Mouse (Mus musculus): ENCODE measurements around the gene Apoc3.

The Apoc3 gene

DNA sequence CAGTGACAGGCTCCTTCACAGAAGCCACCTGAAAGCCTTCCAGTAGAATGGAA, at the start of gene Apoc3:
Gene Apoc3, minus strand, starts transcription at position 41 of the 53 bp plus-strand sequence.
- no peak for DNase-seq (ENCODE audit: low read depth, low spot score)

DNA sequence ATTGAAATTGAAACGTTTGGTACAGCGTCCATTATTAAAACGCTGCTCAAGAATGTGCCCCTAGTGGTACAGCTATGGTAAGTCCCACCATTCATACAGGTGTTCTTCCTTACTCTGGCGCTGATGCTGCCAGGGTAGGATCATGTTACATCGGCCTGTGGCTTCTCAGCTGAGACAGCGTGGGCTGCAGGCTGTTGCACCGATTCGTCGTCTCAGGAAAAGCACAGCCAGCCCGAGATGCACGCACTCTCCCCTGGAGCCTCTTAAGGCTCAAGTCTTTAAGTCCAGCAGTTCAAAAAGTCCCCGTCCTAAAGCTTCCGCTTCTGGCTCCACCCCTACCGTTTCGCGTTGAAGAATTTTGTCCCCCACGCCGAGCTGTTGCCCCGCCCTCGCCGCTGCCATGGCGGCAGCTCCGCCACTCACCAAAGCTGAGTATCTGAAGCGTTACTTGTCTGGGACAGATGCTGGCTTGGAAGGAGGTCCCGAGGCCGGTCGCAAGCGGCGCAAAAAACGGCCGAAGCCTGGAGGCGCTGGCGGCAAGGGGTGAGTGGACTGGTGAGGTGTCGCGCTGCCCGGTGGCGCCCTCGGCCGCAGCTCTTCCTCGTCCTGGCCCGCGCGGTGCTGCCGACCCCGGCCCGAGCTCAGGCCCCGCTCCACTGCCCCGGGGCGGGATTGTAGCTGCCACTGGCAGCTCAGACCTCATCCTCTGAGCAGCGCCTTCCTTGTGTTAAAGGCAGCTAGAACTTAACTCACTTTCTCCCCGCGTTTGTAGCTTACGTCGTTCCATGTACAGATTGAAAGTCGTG, 47.4 kb upstream of the Apoc3 start, which contains the start of gene Bud13:
Gene Bud13, plus strand, starts transcription at position 378 of the 806 bp plus-strand sequence.
- DNase-seq (ENCODE audit: low read depth, low spot score): peak; percentile 94

DNA sequence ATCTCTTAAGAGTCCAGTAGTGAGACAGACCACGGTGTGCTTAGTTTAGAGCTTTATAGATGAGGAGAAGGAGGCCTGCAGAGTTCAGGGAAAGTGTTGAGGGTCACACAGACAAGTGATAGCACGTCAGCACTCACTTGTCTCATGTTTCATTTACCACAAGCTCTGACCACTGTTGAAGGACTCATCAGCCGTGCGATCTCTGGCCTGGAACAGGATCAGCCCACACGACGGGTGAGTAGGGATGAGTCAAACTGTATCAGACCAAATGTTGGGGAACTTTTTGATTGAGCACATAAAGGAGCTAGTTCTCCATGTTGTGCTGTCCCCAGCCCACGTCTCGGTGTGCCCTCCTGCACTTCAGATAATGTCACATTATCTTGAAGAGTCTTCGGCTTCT, 39.1 kb upstream of the Apoc3 start:
- DNase-seq (ENCODE audit: low read depth, low spot score): no peak

DNA sequence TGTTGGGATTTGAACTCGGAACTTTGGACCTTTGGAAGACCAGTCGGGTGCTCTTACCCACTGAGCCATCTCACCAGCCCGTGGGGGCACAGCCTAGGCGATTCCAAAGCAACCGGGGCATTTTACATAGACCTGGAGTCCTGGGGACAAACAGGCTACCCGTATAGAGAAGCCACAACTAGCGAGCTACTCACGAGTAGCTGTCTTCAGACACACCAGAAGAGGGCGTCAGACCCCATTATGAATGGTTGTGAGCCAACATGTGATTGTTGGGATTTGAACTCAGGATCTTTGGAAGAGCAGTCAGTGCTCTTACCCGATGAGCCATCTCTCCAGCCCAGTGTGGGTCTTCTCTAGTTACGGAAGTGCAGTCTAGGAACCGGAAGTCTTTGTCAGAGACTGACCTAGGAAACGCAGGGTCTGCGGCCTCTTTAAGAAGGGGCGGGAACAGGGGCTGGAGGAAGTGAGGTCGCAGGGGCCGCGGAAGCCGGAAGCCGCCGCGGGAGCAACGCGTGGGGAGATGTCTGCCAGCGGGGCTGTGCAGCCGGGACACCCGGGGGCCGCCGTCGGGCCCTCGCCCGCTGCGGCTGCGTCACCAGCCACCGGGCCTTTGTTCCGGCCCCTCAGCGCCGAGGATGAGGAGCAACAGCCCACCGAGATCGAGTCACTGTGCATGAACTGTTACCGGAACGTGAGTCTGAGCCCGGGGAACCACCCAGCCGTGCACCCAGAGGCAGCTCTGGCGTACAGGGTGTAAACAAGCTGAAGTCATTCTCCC, 37.4 kb upstream of the Apoc3 start, which contains the start of gene Zpr1:
Gene Zpr1, plus strand, starts transcription at position 388 of the 778 bp plus-strand sequence.
- peak; percentile 93 for DNase-seq (ENCODE audit: low read depth, low spot score)

DNA sequence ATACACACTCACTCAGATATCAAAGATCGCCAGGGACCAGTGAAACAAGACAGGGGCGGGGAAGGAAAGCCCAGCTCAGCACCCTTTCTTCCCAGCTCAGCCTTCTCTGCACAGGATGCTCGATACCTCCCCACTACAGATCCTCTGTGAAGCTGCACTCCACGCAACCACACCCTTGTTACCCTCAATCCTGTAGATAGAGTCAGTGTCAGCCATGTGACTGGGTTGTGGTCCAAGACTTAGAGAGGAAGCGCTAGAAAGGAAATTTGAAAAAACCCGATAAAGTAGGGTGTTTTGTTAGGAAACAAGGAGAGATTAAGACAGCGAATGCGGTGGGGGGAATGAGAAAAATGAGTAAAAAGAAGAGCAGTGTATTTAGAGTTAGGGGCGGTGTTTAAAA, 36.6 kb upstream of the Apoc3 start:
- peak; percentile 52 for DNase-seq (ENCODE audit: low read depth, low spot score)

DNA sequence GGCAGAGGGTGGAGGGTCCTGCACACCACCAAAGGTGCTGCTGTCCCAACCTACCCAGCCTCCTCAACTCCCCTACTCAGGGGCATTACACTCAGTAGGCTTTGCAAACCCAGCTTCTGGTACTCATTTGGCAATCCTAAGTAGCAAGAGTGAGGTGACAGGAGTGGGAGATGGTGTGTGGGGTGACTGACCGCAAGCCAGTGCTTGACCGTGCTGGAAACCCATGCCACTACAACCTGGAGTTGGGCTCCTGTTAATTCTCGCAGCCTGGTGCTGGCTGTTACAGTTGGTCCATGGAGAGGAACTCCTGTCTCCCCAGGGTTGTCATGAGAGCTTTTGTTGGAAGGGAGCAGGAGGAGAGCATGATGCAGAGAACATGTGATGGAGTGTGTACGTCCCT, 35.3 kb upstream of the Apoc3 start:
- no peak for DNase-seq (ENCODE audit: low read depth, low spot score)

DNA sequence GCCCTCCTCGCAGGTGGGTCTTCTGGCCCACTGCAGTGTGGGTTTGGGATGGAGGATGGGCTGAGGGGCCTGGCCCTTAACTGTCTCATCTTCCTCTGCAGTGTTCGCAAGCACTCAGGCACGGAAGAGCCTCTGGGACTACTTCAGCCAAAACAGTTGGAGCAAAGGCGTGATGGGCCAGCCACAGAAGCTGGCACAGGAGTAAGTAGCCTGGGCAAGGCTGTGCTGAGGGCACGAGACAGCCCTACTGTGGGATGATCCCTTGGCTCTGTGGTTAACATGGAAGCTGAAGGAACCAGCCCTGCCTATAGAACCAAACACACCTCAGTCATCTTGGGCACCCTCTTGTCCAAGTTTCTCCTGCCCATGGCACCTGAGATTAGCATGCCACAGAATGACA, 33.7 kb upstream of the Apoc3 start:
- DNase-seq (ENCODE audit: low read depth, low spot score): no peak

DNA sequence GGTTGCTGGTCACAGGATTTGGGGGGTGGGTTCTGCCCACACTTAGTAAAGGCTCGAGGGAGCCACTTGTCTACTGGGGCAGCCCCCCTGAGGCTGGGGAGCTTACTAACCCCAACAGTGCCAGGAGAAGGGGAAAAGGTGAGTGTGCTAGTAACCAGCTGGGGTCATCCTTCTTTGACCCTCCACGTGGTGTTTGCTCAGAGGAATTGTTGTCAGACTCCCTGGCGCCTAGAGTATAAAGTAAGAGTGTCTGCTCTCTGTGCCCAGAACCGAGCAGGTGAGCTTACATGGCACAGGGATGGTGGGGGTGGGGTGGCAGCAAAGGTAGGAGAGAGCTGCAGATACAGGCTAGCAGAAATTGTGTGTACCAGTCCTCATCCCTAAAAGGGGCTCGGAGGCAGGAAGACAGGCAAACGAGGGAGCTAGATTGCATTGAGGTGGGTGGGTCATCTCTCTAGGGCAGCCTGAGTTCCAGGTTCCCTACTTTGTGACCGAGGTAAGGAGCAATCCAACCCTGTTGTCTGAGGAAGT, 33.0 kb upstream of the Apoc3 start, which contains the start of gene Apoa5:
Gene Apoa5, plus strand, starts transcription at position 291 of the 531 bp plus-strand sequence.
- DNase-seq (ENCODE audit: low read depth, low spot score): no peak

DNA sequence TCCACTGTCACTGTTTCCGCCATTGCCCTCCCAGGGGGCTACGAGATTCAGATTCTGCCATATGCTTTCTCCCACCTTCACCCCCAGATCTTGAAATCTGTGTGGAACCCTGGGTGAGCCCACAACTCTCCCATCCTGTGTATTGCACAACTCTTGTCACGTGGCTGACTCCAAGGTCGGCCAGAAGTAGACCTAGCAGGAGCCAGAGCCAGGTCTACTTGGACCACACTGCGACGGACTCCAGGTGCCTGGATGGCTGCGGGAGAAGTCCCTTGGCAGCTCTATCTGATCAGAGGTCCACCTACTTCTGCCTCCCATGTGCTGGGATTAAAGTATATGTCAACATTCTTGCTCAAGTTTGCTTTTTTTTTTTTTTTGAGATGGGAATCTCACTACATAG, 25.7 kb upstream of the Apoc3 start:
- no peak for DNase-seq (ENCODE audit: low read depth, low spot score)

DNA sequence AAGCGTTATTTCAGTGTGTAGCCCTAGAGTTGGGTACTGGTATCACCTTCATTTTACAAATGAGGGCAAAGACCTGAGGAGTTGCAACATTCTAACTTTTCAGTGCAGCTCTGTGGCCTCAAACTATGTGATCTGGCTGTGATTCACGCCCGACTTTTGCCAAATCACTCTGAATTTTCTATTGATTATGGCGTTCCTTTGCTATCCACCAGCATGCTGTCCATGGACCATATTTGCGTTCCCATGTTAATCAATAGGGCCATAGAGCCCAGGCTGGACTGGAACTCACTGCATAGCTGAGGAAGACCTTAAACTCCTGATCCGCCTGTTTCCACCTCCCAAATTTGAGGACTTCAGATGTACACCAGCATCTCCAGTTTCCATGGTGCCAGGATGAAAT, 23.7 kb upstream of the Apoc3 start:
- DNase-seq (ENCODE audit: low read depth, low spot score): no peak

DNA sequence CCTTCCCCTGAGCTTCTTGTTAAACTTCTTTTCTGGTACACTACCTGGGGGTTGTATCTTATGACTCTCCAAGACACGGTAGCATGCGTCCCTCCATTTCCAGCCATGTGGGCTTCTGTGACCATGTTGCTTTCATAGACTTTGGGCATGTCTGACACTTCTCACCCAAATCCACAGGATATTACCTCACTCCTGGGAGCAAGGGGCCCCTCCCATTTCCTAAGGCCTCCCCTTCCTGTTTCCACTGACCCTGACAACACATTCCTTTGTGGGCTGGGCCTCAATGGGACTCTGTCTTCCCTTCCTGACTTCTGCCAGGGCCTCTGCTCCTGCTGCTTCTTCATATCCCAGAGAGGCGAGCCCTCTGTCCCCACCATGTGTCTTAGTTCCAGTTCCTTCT, 22.1 kb upstream of the Apoc3 start:
- DNase-seq (ENCODE audit: low read depth, low spot score): no peak

DNA sequence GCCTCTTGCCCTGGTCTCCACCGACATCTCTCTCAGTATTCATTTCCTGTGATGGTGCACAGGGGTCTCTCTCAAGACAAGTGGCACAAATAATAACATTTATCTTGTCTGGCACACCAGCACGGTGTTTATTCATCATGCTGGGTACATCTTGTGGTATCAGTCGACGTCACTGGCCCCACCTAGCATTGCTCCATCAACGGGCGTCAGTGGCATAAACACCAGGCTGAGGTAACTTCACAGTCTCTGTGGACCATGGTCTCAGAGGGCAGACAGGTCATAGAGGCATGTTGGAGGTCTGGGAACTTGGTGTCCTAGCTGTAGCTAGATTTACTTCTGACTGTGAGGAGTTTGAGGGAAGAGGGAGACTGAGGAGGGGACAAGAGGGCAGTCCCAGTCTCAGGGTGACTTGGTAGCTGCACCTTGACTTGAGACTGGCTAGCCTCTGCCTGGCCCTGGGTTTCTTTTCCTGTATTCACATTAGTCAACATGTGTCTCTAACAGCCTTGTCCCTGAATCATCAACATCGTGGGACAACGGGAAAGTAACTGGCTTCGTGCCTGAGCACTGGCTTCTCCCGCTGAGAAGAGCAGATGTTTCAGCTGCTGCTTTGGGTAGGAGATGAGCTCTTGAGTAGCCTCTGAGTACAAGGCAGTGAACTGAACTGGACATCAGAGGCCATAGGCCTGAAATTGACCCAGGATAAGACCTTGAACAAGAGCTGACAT, 21.4 kb upstream of the Apoc3 start:
- DNase-seq (ENCODE audit: low read depth, low spot score): no peak

DNA sequence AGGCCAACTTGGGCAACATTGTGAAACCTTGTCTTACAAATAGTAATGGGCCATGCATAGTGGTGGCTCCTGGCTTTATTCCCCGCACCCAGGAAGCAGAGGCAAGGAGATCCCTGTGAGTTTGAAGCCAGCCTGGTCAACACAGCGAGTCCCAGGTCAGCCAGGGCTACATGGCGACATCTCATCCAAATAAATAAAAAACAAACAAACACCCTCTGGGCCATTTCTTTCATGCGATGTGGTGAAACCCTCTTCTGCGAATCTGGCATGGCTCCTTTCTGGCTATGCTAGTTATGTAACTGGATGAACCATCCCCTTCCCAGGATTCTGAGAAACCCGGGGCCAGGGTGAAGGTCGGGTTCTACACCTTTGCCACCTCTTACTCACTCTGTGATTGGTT, 20.7 kb upstream of the Apoc3 start:
- DNase-seq (ENCODE audit: low read depth, low spot score): no peak

DNA sequence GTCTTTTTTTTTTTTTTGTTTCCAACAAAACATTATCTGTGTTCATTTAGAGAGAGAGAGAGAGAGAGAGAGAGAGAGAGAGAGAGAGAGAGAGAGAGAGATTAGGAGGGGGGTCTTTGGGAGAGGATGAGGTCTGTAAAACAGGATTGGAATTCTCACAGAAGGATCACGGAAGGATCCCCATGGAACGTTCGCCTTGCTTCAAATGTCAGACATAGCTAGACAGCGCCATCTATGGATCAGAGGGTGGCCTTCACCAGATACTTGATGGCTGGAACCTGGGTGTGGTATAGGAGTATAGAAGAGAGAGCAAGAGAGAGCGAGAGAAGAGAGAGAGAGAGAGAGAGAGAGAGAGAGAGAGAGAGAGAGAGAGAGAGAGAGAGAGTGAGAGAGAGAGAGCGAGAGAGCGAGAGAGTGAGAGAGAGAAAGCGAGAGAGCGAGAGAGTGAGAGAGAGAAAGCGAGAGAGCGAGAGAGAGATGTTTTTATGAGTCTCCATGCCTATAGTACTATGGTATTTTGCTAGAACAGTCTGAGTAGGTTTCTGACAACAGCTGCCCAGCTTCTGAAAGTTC, 11.4 kb upstream of the Apoc3 start:
- peak; percentile 79 for DNase-seq (ENCODE audit: low read depth, low spot score)

DNA sequence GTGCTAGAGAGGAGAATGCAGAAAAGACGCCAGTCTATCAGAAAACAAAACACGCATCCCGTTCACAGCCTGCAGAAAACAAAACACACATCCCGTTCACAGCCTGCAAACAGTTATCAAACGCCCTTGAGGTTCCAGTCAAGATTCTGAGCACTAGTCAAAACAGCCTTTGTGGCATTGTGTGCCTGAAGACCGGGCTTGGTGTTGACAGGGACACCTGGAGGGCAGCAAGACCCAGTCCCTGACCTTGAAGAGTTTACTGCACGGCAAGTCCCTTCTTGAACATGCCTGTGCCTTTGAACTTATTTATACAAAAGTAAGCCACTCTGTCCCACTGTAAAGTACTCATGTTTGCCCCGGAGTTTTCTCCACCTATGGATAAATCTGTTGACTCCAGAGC, 8.1 kb upstream of the Apoc3 start:
- no peak for DNase-seq (ENCODE audit: low read depth, low spot score)

DNA sequence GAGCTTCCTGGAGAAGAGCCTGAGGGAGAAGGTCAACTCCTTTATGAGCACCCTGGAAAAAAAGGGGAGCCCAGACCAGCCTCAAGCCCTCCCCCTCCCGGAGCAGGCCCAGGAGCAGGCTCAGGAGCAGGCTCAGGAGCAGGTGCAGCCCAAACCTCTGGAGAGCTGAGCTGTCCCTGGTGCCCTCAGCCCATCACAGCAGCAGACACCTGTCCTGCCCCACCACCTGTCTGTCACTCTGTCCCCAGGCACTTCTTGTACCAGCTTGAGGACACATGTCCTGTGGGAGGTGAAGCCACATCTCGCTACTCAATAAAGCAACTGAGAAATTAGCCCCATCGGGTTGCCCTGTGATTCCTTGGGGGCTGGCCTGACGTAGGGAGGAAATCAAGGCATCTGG, 7.7 kb upstream of the Apoc3 start:
- DNase-seq (ENCODE audit: low read depth, low spot score): no peak

DNA sequence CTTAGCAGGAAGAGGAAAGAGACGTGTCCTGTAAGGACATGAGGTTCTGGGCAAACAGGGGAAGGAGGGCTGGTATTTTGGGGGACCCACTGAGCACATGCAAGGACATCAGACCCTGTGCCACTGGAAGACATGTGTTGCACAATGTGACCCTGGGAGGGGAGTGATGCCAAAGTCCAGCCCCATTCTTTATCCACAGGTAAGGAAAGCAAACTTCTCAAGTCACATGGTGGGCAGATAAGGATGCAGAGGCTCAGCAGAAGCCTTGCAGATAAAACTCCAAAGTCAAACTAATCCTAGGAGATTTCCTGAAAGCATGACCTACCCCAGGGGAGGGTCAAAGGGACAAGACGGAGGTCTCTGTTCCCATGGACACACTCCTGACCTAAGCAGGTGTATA, 6.4 kb upstream of the Apoc3 start:
- no peak for DNase-seq (ENCODE audit: low read depth, low spot score)

DNA sequence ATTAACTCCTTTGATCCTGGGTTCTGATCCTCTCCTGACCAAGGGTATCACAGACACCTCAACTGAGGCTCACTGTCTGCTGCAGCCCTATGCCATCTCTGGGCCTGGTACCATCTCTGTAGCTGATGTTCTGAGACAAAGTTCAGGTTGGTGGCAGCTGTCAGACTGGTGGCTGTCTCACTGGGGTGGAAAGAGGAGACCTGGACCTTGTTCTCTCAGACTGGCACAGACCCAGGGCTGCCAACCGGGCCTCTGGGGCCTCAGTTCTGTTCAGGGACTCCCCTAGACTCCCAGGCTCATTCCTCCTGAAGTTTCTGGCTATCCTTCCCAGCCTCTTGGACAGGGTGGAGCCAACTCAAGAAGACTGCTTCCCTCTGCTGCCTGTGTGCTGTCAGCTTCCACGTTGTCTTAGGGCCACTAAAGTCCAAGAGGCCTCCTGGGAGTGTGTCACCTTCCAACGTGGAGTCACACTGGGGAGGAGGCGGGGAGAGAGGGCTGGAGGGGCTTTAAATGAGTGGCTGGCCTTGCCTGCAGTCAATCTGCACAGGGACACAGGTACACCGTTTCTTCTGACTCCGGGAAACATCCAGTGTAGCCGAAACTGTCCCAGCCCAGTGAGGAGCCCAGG, 5.2 kb upstream of the Apoc3 start, which contains the start of gene Apoa4:
Gene Apoa4, plus strand, starts transcription at position 171 of the 628 bp plus-strand sequence.
- DNase-seq (ENCODE audit: low read depth, low spot score): no peak

DNA sequence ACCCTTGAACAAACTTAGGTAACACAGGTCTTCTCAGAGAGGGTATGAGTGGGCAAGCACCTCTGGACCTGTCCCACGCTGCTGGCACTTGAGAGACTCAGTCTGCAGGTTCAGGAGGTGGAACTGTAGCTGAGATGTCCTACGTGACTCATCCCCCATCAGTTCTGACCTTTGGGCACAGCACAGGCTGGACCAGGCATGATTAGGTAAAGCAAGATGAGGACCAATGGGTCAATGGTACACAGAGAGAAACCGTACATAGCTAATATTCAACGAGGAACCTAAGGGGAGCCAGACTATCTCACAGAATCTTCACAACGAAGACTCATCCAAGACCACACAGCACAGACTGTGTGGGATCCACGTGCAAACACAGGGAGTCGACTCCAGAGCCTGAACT, 3.4 kb upstream of the Apoc3 start:
- no peak for DNase-seq (ENCODE audit: low read depth, low spot score)

DNA sequence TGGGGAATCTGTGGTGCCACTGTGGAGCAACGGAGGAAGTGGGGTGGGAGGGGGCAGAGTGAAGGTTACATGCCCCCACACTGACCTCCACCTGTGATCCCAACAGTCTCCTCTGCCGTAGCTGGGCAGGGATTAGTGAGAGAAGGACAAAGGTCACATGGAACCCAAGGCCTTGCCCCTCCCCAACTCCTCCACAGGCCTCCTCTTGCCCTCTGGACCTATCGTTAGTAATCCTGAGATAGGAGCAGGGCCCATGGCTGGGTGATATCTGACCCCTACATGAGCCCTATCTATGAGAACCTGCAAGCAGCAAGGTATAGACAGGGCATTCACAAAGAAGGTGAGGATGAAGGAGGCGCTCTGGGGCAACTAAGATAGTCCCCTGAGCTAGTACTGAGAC, 213 bp upstream of the Apoc3 start:
- no peak for DNase-seq (ENCODE audit: low read depth, low spot score)

DNA sequence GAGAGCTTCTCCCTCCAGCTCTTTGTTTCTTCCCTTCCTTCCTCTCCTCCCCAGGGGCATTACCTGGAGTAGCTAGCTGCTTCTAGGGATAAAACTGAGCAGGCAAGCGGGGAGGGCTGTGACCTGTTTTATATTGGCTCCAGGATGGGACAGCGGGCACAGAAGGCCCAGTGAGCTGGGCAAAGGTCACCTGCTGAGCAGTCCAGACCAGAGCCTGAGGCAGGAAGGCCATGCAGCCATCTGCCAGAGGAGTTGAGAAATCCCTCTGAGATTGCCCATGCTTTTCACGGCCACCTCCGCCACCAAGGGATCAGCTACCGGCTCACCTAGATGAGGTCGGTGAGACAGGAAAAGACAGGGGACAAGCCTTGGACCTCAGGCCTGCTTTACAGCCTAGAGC, 240 bp downstream of the Apoc3 start:
- DNase-seq (ENCODE audit: low read depth, low spot score): no peak

Data from CD4-positive, CD25-positive, alpha-beta regulatory T cell, adult 2 months (primary cell).